Mouse (Mus musculus): ENCODE results near the gene Npepps. TPM values are rescaled to one million over a fixed set of nuclear protein-coding genes. Genes with fewer than 3 reads are reported as not detected.

Gene Npepps
- total and polyA plus RNA-seq, 3 experiments = 20.5 to 41.6 TPM; not detected in 1

DNA sequence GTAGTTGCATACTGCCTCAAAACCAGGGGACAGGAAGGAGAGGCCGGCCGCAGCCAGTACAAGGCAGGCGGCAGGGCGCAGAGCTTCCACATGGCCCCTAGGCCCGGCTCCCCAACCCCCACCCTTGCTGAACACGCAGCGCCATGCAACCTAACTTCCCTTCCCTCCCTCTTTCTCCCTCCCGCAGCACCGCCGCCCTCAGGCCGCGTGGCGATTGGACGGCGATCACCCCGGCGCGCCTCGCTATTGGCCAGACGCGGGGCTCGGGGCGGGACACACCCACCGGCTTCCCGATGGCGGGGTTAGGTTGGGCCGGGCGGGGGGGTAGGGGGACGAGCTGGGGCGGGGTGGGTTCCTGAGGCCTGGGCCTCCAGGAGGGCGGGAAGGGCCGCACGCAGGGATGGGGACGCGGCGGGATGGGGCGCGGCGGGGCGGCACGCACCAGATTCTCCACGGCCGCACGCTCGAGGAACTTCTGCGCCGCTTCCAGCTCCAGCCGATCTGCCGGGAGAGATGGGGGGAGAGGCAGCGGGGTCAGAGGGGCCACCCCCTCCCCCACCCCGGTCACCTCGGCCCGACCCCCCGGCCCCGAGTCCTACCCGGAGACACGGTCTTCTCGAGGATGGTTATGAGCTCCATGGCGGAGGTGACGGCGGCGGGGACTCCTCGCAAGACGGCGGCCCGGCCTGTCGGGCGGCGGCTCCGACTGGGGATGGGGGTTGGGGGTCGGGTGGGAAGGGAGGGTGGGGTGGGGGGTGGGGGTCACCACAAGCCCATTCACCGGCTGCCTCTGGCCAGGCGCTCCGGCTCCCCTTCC lies 93.3 kb downstream of the Npepps start:
- Histone ChIP-seq H3K9ac (ENCODE audit: control insufficient read depth, low read depth, low read length, poor library complexity, severe bottlenecking) (peak overlapping the region; percentile 98), H3K4me3 (ENCODE audit: control insufficient read depth in 1 of 2, insufficient read depth in 1 of 2, low read depth in 2 of 2, low read length in 2 of 2) (peak overlapping the region; percentile 88 to 90), H3K79me2 (ENCODE audit: control insufficient read depth, insufficient read depth, low read length, poor library complexity) (peaks cover 56% of the 10 kb centered on the region), H3K9me3 (replicated peaks; ENCODE audit: insufficient read depth, low read length) (no peaks in the 10 kb centered on the region), H3K27me3 (ENCODE audit: control insufficient read depth in 1 of 2, insufficient read depth in 2 of 2, low read length in 2 of 2) (no peaks in the 10 kb centered on the region), H3K27ac (ENCODE audit: control insufficient read depth, low read depth, low read length) (peak overlapping the region; percentile 91), H3K36me3 (ENCODE audit: control insufficient read depth in 1 of 2, insufficient read depth in 2 of 2, low read length in 2 of 2) (peaks cover 34 to 54% of the 10 kb centered on the region in 2 experiments), H3K4me1 (ENCODE audit: control insufficient read depth in 1 of 2, insufficient read depth in 2 of 2, low read length in 2 of 2) (peaks cover 5 to 19% of the 10 kb centered on the region in 2 experiments)
- peak; percentile 99 for DNase-seq (ENCODE audit: low read depth, low spot score)
- TF ChIP-seq JUND (IDR thresholded peaks at IDR 0.05; ENCODE audit: low read depth, low read length) (no peak), USF2 (IDR thresholded peaks at IDR 0.05; ENCODE audit: borderline replicate concordance in 1 of 2, insufficient read depth in 1 of 2, low read depth in 1 of 2, low read length in 2 of 2) (no peak), CTCF (IDR thresholded peaks at IDR 0.05 in 2 of 3, conservative IDR thresholded peaks at IDR 0.05 in 1 of 3; ENCODE audit: control insufficient read depth in 1 of 3, insufficient read depth in 1 of 3, low read depth in 2 of 3, low read length in 3 of 3, poor library complexity in 1 of 3, severe bottlenecking in 1 of 3) (no peak), CHD2 (IDR thresholded peaks at IDR 0.05; ENCODE audit: low read length) (peak; percentile 57), USF1 (IDR thresholded peaks at IDR 0.05; ENCODE audit: low read depth, low read length) (no peak), E2F4 (IDR thresholded peaks at IDR 0.05; ENCODE audit: borderline replicate concordance, low read depth, low read length) (no peak), POLR2AphosphoS2 (IDR thresholded peaks at IDR 0.05; ENCODE audit: low read length) (no peak), MAZ (IDR thresholded peaks at IDR 0.05; ENCODE audit: low read depth, low read length) (peak; percentile 99), TCF12 (IDR thresholded peaks at IDR 0.05; ENCODE audit: low read depth, low read length) (no peak; the same call in none of the 2 replicates), MEF2A (IDR thresholded peaks at IDR 0.05; ENCODE audit: extremely low read depth, insufficient replicate concordance, low read depth, low read length, poor library complexity, severe bottlenecking) (no peak), MYC (IDR thresholded peaks at IDR 0.05; ENCODE audit: low read depth, low read length) (peak; percentile 98), MAFK (IDR thresholded peaks at IDR 0.05; ENCODE audit: borderline replicate concordance, low read depth, low read length) (no peak), CHD1 (IDR thresholded peaks at IDR 0.05; ENCODE audit: low read depth, low read length) (peak; percentile 43; the same call in 1 of the 2 replicates), MYB (IDR thresholded peaks at IDR 0.05; ENCODE audit: low read depth, low read length) (no peak), ZC3H11A (IDR thresholded peaks at IDR 0.05; ENCODE audit: low read depth, low read length) (no peak), ZNF384 (IDR thresholded peaks at IDR 0.05; ENCODE audit: low read depth, low read length) (no peak), TAL1 (IDR thresholded peaks at IDR 0.05; ENCODE audit: low read length) (no peak), ZKSCAN1 (IDR thresholded peaks at IDR 0.05; ENCODE audit: low read depth, low read length) (no peak), KAT2A (conservative IDR thresholded peaks at IDR 0.05; ENCODE audit: low read depth, low read length) (peak; percentile 55; the same call in 1 of the 2 replicates), HCFC1 (IDR thresholded peaks at IDR 0.05; ENCODE audit: low read depth, low read length) (peak; percentile 83), TBP (IDR thresholded peaks at IDR 0.05; ENCODE audit: low read depth, low read length) (peak; percentile 78), GATA1 (IDR thresholded peaks at IDR 0.05; ENCODE audit: low read depth, low read length) (no peak), MXI1 (IDR thresholded peaks at IDR 0.05; ENCODE audit: low read depth, low read length) (peak; percentile 99), POLR2AphosphoS5 (IDR thresholded peaks at IDR 0.05; ENCODE audit: borderline replicate concordance, low read depth, low read length) (no peak), NELFE (IDR thresholded peaks at IDR 0.05; ENCODE audit: low read depth, low read length) (peak; percentile 59), ETS1 (IDR thresholded peaks at IDR 0.05; ENCODE audit: low read depth, low read length) (0 out of 2 replicates have a peak, but pooled peaks have one; percentile 19), MAX (IDR thresholded peaks at IDR 0.05; ENCODE audit: low read length) (peak; percentile 95), NRF1 (IDR thresholded peaks at IDR 0.05; ENCODE audit: insufficient read depth, low read depth, low read length, poor library complexity, severe bottlenecking) (no peak), BHLHE40 (IDR thresholded peaks at IDR 0.05; ENCODE audit: borderline replicate concordance, low read depth, low read length) (no peak), RAD21 (IDR thresholded peaks at IDR 0.05; ENCODE audit: low read depth, low read length) (no peak), GABPA (IDR thresholded peaks at IDR 0.05; ENCODE audit: low read depth, low read length) (no peak), ELF1 (IDR thresholded peaks at IDR 0.05; ENCODE audit: low read depth, low read length) (peak; percentile 64), POLR2A (IDR thresholded peaks at IDR 0.05; ENCODE audit: control insufficient read depth in 1 of 2, insufficient read depth in 1 of 2, low read depth in 1 of 2, low read length in 2 of 2, poor library complexity in 1 of 2) (peak; percentile 81 to 82), ZMIZ1 (IDR thresholded peaks at IDR 0.05; ENCODE audit: low read depth, low read length) (peak; percentile 86), RCOR1 (IDR thresholded peaks at IDR 0.05; ENCODE audit: low read depth, low read length) (no peak), EP300 (IDR thresholded peaks at IDR 0.05; ENCODE audit: low read depth in 1 of 2, low read length in 2 of 2) (0 out of 4 replicates have a peak, but pooled peaks of 1 of the 2 experiments have one; percentile 19)

Measured in MEL (cell line).